Mouse (Mus musculus): ENCODE results near the gene Olfr322. TPM values are rescaled to one million over a fixed set of nuclear protein-coding genes. Genes with fewer than 3 reads are reported as not detected.

Gene Olfr322
- not detected in 2 replicates for polyA plus RNA-seq (2015; fragmentation: Nextera tagmentation; extraction: Ambion mirVana)

DNA sequence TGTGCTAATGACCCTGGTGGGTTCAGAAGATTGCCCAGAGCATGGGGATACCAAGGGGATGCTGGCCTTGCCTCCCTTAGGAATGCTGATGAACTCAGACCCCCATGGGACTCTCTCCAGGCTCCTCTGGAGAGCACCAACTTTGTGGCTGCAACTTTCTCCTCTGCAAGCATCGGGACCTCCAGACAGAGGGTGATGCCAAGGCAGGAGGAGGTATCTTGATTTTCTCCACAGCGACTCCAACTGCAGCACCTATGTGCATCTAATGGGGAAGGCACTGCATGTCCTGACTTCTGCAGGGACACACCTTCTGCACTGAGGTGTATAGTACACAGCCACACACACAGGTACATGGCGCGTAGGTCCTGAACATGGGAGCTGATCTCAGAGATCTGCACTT is at the start of gene Olfr322:
Gene Olfr322 (plus strand): TSS at position 187 of the 400 bp plus-strand sequence.
- Histone ChIP-seq H3K4me3 (ENCODE audit: low read depth, low read length) (no peak within 1 kb of the TSS), H3K4me1 (replicated peaks; ENCODE audit: control insufficient read depth, insufficient read depth) (no peaks in the 10 kb centered on the region), H3K27me3 (ENCODE audit: control insufficient read depth, insufficient read depth, low read length) (no peaks in the 10 kb centered on the region), H3K27ac (replicated peaks) (no peak within 1 kb of the TSS), H3K4me2 (replicated peaks; ENCODE audit: low read depth) (no peak within 1 kb of the TSS), H3K9me3 (ENCODE audit: control insufficient read depth, low read length) (no peaks in the 10 kb centered on the region), H3K36me3 (ENCODE audit: control insufficient read depth, insufficient read depth, low read length) (no peaks in the 10 kb centered on the region), H3K9ac (ENCODE audit: low read length) (no peak within 1 kb of the TSS)
- DNase-seq (ENCODE audit: low spot score), result no peak
- 81% methylated on average over 4 of the region's 4 CpGs for WGBS
- no peak for ATAC-seq (ENCODE audit: low FRiP score, low TSS enrichment)
- TF ChIP-seq CTCF (IDR thresholded peaks at IDR 0.05; ENCODE audit: low read depth) (no peak), EP300 (optimal IDR thresholded peaks at IDR 0.05) (no peak)

DNA sequence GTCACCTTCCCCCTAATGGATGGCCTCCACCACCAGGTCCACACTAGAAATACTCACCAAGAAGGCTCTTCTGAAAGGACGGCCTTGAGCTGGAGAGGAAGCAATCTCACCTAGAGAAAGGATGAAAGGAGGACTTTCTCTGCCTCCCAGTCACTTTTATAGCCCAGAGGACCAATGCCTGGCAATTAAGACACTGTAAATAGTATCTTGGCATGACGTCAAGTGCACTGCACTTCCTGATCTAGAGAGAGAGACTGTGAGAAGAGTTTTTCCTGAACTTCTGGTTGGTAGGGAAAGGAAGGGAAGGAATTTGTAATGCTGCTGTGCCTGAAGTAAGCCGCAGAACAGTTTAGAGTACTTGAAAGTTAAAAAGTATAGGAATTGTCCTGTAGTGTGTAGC is 45.2 kb upstream of the Olfr322 start:
- Histone ChIP-seq H3K4me2 (replicated peaks; ENCODE audit: low read depth) (no peak overlapping the region; the same call in 1 of the 2 replicates), H3K4me3 (ENCODE audit: low read depth, low read length) (no peak overlapping the region), H3K4me1 (replicated peaks; ENCODE audit: control insufficient read depth, insufficient read depth) (no peaks in the 10 kb centered on the region), H3K9me3 (ENCODE audit: control insufficient read depth, low read length) (no peaks in the 10 kb centered on the region), H3K27me3 (ENCODE audit: control insufficient read depth, insufficient read depth, low read length) (no peaks in the 10 kb centered on the region), H3K27ac (replicated peaks) (no peak overlapping the region), H3K36me3 (ENCODE audit: control insufficient read depth, insufficient read depth, low read length) (no peaks in the 10 kb centered on the region), H3K9ac (ENCODE audit: low read length) (no peak overlapping the region)
- ATAC-seq (ENCODE audit: low FRiP score, low TSS enrichment), result peak; percentile 58
- TF ChIP-seq EP300 (optimal IDR thresholded peaks at IDR 0.05), result no peak
- no peak for TF ChIP-seq CTCF (IDR thresholded peaks at IDR 0.05; ENCODE audit: low read depth)
- WGBS, result 55% methylated on average over 3 of the region's 3 CpGs
- peak; percentile 50 for DNase-seq (ENCODE audit: low spot score)

DNA sequence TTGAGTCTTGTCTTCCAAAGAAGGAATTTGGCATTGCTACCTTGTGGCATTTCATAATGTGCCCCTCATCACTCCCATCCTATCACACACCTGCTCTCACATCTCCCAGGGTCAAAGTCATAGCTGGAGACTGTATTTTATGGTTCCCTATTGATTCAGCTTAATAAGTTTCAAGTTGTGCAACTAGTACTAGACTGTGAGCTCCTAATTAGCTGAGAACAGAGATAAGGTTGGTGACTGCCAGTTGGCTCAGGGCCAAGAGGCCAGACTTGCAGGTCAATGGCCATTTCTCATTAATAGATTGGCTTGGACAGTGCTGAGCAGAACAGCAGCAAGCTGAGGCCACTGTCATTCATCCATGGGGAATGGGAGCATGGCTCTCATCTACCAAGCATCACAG is 44.1 kb upstream of the Olfr322 start:
- TF ChIP-seq EP300 (optimal IDR thresholded peaks at IDR 0.05) (no peak), CTCF (IDR thresholded peaks at IDR 0.05; ENCODE audit: low read depth) (no peak)
- Histone ChIP-seq H3K4me1 (replicated peaks; ENCODE audit: control insufficient read depth, insufficient read depth) (no peaks in the 10 kb centered on the region), H3K4me2 (replicated peaks; ENCODE audit: low read depth) (no peak overlapping the region), H3K9ac (ENCODE audit: low read length) (no peak overlapping the region), H3K4me3 (ENCODE audit: low read depth, low read length) (no peak overlapping the region), H3K36me3 (ENCODE audit: control insufficient read depth, insufficient read depth, low read length) (no peaks in the 10 kb centered on the region), H3K9me3 (ENCODE audit: control insufficient read depth, low read length) (no peaks in the 10 kb centered on the region), H3K27me3 (ENCODE audit: control insufficient read depth, insufficient read depth, low read length) (no peaks in the 10 kb centered on the region), H3K27ac (replicated peaks) (no peak overlapping the region)
- 0 out of 2 replicates have a peak, but pooled peaks have one; percentile 4 for ATAC-seq (ENCODE audit: low FRiP score, low TSS enrichment)
- peak; percentile 62 for DNase-seq (ENCODE audit: low spot score)

GRCm38 (mm10) chr11:58615975-58616374 is 42.6 kb upstream of the Olfr322 start, which contains the start of gene 2210407C18Rik:
Gene 2210407C18Rik (minus strand): TSS chr11:58616075.
- no peak for TF ChIP-seq EP300 (optimal IDR thresholded peaks at IDR 0.05)
- TF ChIP-seq CTCF (IDR thresholded peaks at IDR 0.05; ENCODE audit: low read depth), result no peak
- Histone ChIP-seq H3K9me3 (ENCODE audit: control insufficient read depth, low read length) (no peaks in the 10 kb centered on the region), H3K4me3 (ENCODE audit: low read depth, low read length) (no peak within 1 kb of the TSS), H3K4me2 (replicated peaks; ENCODE audit: low read depth) (no peak within 1 kb of the TSS), H3K9ac (ENCODE audit: low read length) (no peak within 1 kb of the TSS), H3K36me3 (ENCODE audit: control insufficient read depth, insufficient read depth, low read length) (no peaks in the 10 kb centered on the region), H3K27me3 (ENCODE audit: control insufficient read depth, insufficient read depth, low read length) (no peaks in the 10 kb centered on the region), H3K27ac (replicated peaks) (no peak within 1 kb of the TSS), H3K4me1 (replicated peaks; ENCODE audit: control insufficient read depth, insufficient read depth) (no peaks in the 10 kb centered on the region)
- WGBS, result 87% methylated on average over 4 of the region's 4 CpGs
- DNase-seq (ENCODE audit: low spot score) (no peak), ATAC-seq (ENCODE audit: low FRiP score, low TSS enrichment) (no peak)

- Histone ChIP-seq H3K36me3 (ENCODE audit: control insufficient read depth, insufficient read depth, low read length) (no peaks in the 10 kb centered on the region), H3K4me1 (replicated peaks; ENCODE audit: control insufficient read depth, insufficient read depth) (no peaks in the 10 kb centered on the region), H3K27me3 (ENCODE audit: control insufficient read depth, insufficient read depth, low read length) (no peaks in the 10 kb centered on the region), H3K9ac (ENCODE audit: low read length) (no peak overlapping the region), H3K9me3 (ENCODE audit: control insufficient read depth, low read length) (no peaks in the 10 kb centered on the region), H3K4me3 (ENCODE audit: low read depth, low read length) (no peak overlapping the region), H3K4me2 (replicated peaks; ENCODE audit: low read depth) (no peak overlapping the region), H3K27ac (replicated peaks) (0 out of 2 replicates have a peak overlapping the region, but pooled peaks have one; percentile 30)
- peak; percentile 84 for DNase-seq (ENCODE audit: low spot score)
- ATAC-seq (ENCODE audit: low FRiP score, low TSS enrichment), result peak; percentile 92
- TF ChIP-seq CTCF (IDR thresholded peaks at IDR 0.05; ENCODE audit: low read depth) (no peak), EP300 (optimal IDR thresholded peaks at IDR 0.05) (no peak)
- 47% methylated on average over 3 of the region's 3 CpGs for WGBS
Measured at GRCm38 (mm10) chr11:58618369-58618768, 40.2 kb upstream of the Olfr322 start.

DNA sequence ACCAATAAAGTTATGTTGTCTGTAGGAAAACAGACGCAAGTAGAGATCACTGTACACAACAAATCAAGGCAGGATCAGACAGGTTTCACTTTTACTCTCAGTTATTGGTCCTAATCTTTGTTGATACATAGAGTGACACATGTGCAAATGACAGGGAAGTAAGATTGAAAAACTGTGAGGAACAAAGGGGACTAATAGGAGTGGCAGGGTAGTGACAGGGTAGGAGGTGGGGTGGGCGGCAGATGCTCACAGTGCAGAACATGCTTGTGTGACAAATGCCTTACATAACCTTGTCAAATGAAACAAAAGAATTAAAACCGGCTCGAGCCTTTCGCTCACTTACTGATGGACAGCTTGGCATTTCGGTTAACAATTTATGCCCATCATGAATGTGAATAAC is 39.8 kb upstream of the Olfr322 start:
- Histone ChIP-seq H3K27ac (replicated peaks) (0 out of 2 replicates have a peak overlapping the region, but pooled peaks have one; percentile 30), H3K36me3 (ENCODE audit: control insufficient read depth, insufficient read depth, low read length) (no peaks in the 10 kb centered on the region), H3K4me1 (replicated peaks; ENCODE audit: control insufficient read depth, insufficient read depth) (no peaks in the 10 kb centered on the region), H3K27me3 (ENCODE audit: control insufficient read depth, insufficient read depth, low read length) (no peaks in the 10 kb centered on the region), H3K9me3 (ENCODE audit: control insufficient read depth, low read length) (no peaks in the 10 kb centered on the region), H3K9ac (ENCODE audit: low read length) (no peak overlapping the region), H3K4me3 (ENCODE audit: low read depth, low read length) (no peak overlapping the region), H3K4me2 (replicated peaks; ENCODE audit: low read depth) (no peak overlapping the region)
- TF ChIP-seq CTCF (IDR thresholded peaks at IDR 0.05; ENCODE audit: low read depth) (no peak), EP300 (optimal IDR thresholded peaks at IDR 0.05) (no peak)
- 52% methylated on average over 6 of the region's 6 CpGs for WGBS
- DNase-seq (ENCODE audit: low spot score) (peak; percentile 44), ATAC-seq (ENCODE audit: low FRiP score, low TSS enrichment) (peak; percentile 80)
